Mouse (Mus musculus): Measurements from ENCODE around the gene Tom1l2. TPM values are rescaled to one million over a fixed set of nuclear protein-coding genes. Genes with fewer than 3 reads are reported as not detected.

Tom1l2 gene
- total and polyA plus RNA-seq, 3 experiments, result 4.8 to 10.4 (median 10.4) TPM

DNA sequence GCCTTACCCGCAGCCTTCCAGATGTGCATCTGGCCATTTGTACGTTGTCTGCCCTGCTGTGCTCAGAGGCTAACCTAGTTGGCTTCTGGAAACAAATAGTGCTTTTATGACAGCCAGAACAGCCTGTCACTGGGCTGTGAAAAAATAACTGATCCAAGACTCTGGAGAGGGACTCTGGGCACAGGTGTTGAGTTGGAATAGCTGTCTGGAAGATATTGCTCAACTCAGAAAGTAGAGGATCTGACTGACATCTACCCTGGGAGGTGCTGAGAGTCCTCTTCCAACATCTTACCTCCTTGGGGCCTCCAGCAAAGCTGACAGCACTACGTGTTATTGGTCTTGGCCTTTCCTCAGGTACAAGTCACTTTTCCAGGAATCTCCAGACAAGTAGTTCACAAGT is 97.1 kb downstream of the Tom1l2 start:
- peaks cover 25 to 74% of the 10 kb centered on the region in 2 experiments for H3K36me3 ChIP-seq (replicated peaks in 1 of 2; ENCODE audit: control insufficient read depth in 1 of 2, insufficient read depth in 1 of 2, low read length in 1 of 2)
- no peaks in the 10 kb centered on the region for H3K27me3 ChIP-seq (replicated peaks)
- H3K79me2 ChIP-seq (replicated peaks; ENCODE audit: control insufficient read depth, extremely low read depth, insufficient read depth, poor library complexity, severe bottlenecking), result no peaks in the 10 kb centered on the region
- no peak for TF ChIP-seq EP300 (IDR thresholded peaks at IDR 0.05; ENCODE audit: low read length)
- no peaks in the 10 kb centered on the region for H3K4me1 ChIP-seq (ENCODE audit: control insufficient read depth in 1 of 2, insufficient read depth in 2 of 2)
- dilution Hi-C loops (cut with MboI; ENCODE audit: extremely low pct_ligation_motif_present, extremely low pct_unique_long_range_greater_than_20kb, low sequenced_read_pairs), result no loop called here
- in situ Hi-C loops (cut with MboI; ENCODE audit: low pct_ligation_motif_present, low pct_unique_long_range_greater_than_20kb, low sequenced_read_pairs), result loop anchor here (10.0 kb wide), 1 partner anchor 159 kb away; the partner anchor contains the start of genes Atpaf2 and Gid4
- H3K4me2 ChIP-seq (ENCODE audit: insufficient read depth, low read depth, poor library complexity, severe bottlenecking), result no peak overlapping the region
- no peak overlapping the region for H3K4me3 ChIP-seq (replicated peaks in 1 of 3; ENCODE audit: low read depth in 2 of 3, low read length in 2 of 3, poor library complexity in 1 of 3)
- no peaks in the 10 kb centered on the region for H3K9me3 ChIP-seq (replicated peaks; ENCODE audit: low read length)
- H3K27ac ChIP-seq (ENCODE audit: insufficient read depth, low read depth), result no peak overlapping the region
- H3K9ac ChIP-seq (ENCODE audit: insufficient read depth, low read depth), result no peak overlapping the region
- DNase-seq (ENCODE audit: extremely low read depth), result no peak

DNA sequence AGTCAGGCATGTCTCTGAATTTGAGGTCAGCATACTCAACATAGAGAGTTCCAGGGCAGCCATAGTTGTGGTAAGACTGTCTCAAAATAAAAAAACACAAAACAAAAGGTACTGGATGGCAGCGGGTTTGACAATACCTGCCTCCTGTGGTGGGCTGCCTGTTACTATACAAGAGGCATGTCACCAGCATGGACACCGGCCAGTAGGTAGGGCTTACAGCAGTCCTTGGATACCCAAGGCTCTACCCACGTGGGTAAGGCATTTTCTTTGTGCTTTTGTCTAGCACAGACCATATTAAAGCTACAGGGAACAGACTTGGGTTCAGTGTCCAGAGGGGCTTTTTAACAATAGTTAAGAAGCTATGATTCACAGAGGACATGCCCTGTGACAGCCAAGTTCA is 97.5 kb downstream of the Tom1l2 start:
- in situ Hi-C loops (cut with MboI; ENCODE audit: low pct_ligation_motif_present, low pct_unique_long_range_greater_than_20kb, low sequenced_read_pairs) (loop anchor here (10.0 kb wide), 1 partner anchor 160 kb away; the partner anchor contains the start of genes Atpaf2 and Gid4), dilution Hi-C loops (cut with MboI; ENCODE audit: extremely low pct_ligation_motif_present, extremely low pct_unique_long_range_greater_than_20kb, low sequenced_read_pairs) (no loop called here)
- no peaks in the 10 kb centered on the region for H3K79me2 ChIP-seq (replicated peaks; ENCODE audit: control insufficient read depth, extremely low read depth, insufficient read depth, poor library complexity, severe bottlenecking)
- no peak for DNase-seq (ENCODE audit: extremely low read depth)
- H3K27me3 ChIP-seq (replicated peaks), result no peaks in the 10 kb centered on the region
- no peaks in the 10 kb centered on the region for H3K4me1 ChIP-seq (ENCODE audit: control insufficient read depth in 1 of 2, insufficient read depth in 2 of 2)
- peaks cover 24 to 74% of the 10 kb centered on the region in 2 experiments for H3K36me3 ChIP-seq (replicated peaks in 1 of 2; ENCODE audit: control insufficient read depth in 1 of 2, insufficient read depth in 1 of 2, low read length in 1 of 2)
- H3K27ac ChIP-seq (ENCODE audit: insufficient read depth, low read depth), result no peak overlapping the region
- H3K4me3 ChIP-seq (replicated peaks in 1 of 3; ENCODE audit: low read depth in 2 of 3, low read length in 2 of 3, poor library complexity in 1 of 3), result no peak overlapping the region
- TF ChIP-seq BHLHE40 (IDR thresholded peaks at IDR 0.05; ENCODE audit: low read depth, low read length) (no peak), EP300 (IDR thresholded peaks at IDR 0.05; ENCODE audit: low read length) (no peak), ELF1 (IDR thresholded peaks at IDR 0.05; ENCODE audit: low read depth, low read length) (no peak), E2F4 (IDR thresholded peaks at IDR 0.05; ENCODE audit: insufficient replicate concordance, low read depth, low read length) (no peak), MAFK (IDR thresholded peaks at IDR 0.05; ENCODE audit: insufficient replicate concordance, low read length) (no peak), MYC (IDR thresholded peaks at IDR 0.05; ENCODE audit: low read depth, low read length) (no peak), ZC3H11A (IDR thresholded peaks at IDR 0.05; ENCODE audit: low read depth, low read length) (no peak), JUN (IDR thresholded peaks at IDR 0.05; ENCODE audit: insufficient read depth, low read depth, low read length) (no peak), IRF4 (IDR thresholded peaks at IDR 0.05; ENCODE audit: low read depth, low read length) (no peak), ETS1 (conservative IDR thresholded peaks at IDR 0.05; ENCODE audit: low read depth, low read length) (no peak), SIN3A (IDR thresholded peaks at IDR 0.05; ENCODE audit: low read length) (no peak), MXI1 (IDR thresholded peaks at IDR 0.05; ENCODE audit: low read depth, low read length) (no peak), NRF1 (IDR thresholded peaks at IDR 0.05; ENCODE audit: low read depth, low read length) (no peak), USF2 (conservative IDR thresholded peaks at IDR 0.05; ENCODE audit: low read depth, low read length) (no peak), SMC3 (IDR thresholded peaks at IDR 0.05; ENCODE audit: low read depth, low read length) (no peak), RCOR1 (conservative IDR thresholded peaks at IDR 0.05; ENCODE audit: low read depth, low read length) (no peak), MEF2A (IDR thresholded peaks at IDR 0.05; ENCODE audit: borderline replicate concordance, low read depth, low read length) (no peak)
- no peak overlapping the region for H3K4me2 ChIP-seq (ENCODE audit: insufficient read depth, low read depth, poor library complexity, severe bottlenecking)
- H3K9me3 ChIP-seq (replicated peaks; ENCODE audit: low read length), result no peaks in the 10 kb centered on the region
- H3K9ac ChIP-seq (ENCODE audit: insufficient read depth, low read depth), result no peak overlapping the region
